Mouse (Mus musculus): ENCODE results near the gene Pcnx3. TPM values are rescaled to one million over a fixed set of nuclear protein-coding genes. Genes with fewer than 3 reads are reported as not detected.

Pcnx3 gene
- polyA plus RNA-seq, 1 experiment from 2014 or later = 16.4 TPM

DNA sequence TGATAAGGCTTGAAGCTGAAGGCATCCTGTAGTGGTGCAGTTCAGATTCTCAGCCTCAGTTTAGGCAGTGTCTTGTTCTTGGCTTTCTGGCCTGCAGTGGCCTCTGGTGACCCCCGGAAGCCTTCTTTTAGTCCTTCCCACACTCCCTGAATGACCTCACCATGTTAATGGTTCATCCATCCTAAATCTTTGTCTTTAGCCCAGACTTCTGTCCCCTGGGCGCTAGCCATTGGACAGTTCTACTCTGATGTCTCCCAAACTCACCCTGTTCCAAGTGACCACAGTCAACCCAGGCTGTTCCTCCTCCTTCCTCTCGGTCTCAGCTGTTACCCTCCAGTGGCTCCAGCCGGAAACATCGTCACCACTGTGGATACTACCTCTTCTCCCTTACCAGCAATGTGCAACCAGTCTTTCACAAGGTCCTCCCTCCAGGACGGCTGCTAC, 39.4 kb downstream of the Pcnx3 start:
- H3K27ac ChIP-seq = peak overlapping the region; percentile 76

DNA sequence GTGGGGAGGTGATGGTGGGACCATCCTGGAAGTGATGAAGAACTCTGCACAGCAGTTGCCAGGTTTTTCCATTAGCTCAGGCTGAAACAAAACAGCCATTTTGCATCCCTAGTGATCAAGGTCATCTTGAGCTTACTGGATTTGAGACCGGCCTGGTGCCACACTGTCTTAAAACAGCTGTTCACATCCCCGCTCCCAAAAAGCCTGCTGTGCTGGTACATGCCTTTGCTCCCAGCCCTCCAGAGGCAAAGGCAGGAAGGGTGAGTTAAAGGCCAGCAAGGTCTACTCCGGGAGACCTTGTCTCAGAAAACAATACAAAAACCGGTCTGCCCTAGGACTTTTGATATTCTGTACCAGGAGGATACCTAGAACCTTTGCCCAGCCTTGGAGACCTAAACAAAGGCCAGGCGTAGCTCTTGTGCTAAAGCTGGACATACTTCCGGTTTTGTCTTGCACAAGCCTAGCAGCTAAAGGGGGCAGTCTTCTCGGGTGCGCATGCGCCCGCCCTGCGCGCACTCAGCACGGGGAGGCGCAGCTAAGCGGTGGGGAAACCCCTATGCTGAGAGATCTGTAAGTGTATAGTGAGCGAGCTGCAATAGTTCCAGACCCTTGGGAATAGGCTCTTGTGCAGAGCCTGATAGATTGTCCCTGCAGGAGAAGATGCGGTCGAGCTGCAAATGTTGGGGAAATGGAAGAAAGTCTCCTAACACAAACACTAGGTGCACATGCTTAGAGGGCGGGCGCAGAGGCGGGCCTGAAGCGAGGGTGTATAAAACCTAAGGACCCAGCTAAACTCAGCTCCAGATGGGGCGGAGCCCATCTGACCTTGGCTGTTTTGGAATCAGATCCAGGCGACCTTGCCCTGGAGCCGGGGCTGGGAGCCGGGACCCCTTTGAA, 40.1 kb downstream of the Pcnx3 start:
- Histone ChIP-seq H3K4me3 (ENCODE audit: inconsistent target) (peak overlapping the region; percentile 19; the same call in 1 of the 2 replicates), H3K36me3 (ENCODE audit: inconsistent target) (peaks cover 70% of the 10 kb centered on the region), H3K79me2 (ENCODE audit: inconsistent target) (peaks cover 9% of the 10 kb centered on the region; the same call in 1 of the 2 replicates), H3K27ac (peak overlapping the region; percentile 76)
- WGBS (ENCODE audit: missing documents) = 11% methylated on average over 26 of the region's 26 CpGs

More for the DNA sequence above, 39.4 kb downstream of the Pcnx3 start:
- Histone ChIP-seq H3K36me3 (ENCODE audit: inconsistent target) (peaks cover 63% of the 10 kb centered on the region), H3K4me3 (ENCODE audit: inconsistent target) (peak overlapping the region; percentile 19; the same call in 1 of the 2 replicates), H3K79me2 (ENCODE audit: inconsistent target) (peaks cover 9% of the 10 kb centered on the region; the same call in 1 of the 2 replicates)
- WGBS (ENCODE audit: missing documents) = 30% methylated on average over 6 of the region's 6 CpGs

DNA sequence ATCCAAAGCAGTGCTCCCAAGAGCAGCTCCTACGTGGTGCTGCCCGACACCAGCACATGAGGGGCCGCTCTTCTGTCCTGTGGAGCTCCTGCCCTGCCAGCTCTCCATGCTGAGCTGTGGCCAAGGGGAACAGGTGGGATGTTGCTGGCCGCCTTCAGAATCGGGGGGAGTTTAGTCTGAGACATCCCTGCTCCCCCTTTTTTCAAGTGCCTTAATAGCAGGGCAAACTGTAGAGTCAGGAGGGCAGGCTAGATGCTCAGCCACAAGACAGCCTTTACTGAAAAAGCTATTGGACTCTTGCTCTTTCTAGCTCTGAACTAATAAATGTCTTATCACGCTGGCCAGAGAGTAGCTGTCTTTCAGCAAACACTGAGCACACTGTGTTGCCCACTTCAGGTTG, 40.9 kb downstream of the Pcnx3 start:
- Histone ChIP-seq H3K79me2 (ENCODE audit: inconsistent target) (peaks cover 15% of the 10 kb centered on the region; the same call in 1 of the 2 replicates), H3K4me3 (ENCODE audit: inconsistent target) (no peak overlapping the region), H3K36me3 (ENCODE audit: inconsistent target) (peaks cover 66% of the 10 kb centered on the region), H3K27ac (no peak overlapping the region)
- 94% methylated on average over 6 of the region's 6 CpGs for WGBS (ENCODE audit: missing documents)

DNA sequence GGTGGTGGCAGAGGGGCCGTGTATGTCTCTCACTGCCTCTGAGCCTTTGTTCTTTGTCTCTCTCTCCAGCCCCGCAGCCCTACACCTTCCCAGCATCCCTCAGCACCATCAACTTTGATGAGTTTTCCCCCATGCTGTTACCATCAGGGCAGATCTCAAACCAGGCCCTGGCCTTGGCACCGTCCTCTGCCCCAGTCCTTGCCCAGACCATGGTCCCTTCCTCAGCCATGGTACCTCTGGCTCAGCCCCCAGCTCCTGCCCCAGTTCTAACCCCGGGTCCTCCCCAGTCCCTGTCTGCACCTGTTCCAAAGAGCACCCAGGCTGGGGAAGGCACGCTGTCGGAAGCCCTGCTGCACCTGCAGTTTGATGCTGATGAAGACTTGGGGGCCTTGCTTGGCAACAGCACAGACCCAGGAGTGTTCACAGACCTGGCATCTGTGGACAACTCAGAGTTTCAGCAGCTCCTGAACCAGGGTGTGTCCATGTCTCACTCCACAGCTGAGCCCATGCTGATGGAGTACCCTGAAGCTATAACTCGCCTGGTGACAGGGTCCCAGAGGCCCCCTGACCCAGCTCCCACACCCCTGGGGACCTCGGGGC, 41.9 kb downstream of the Pcnx3 start:
- WGBS (ENCODE audit: missing documents) = 98% methylated on average over 8 of the region's 8 CpGs
- H3K36me3 ChIP-seq (ENCODE audit: inconsistent target) = peaks cover 66% of the 10 kb centered on the region

DNA sequence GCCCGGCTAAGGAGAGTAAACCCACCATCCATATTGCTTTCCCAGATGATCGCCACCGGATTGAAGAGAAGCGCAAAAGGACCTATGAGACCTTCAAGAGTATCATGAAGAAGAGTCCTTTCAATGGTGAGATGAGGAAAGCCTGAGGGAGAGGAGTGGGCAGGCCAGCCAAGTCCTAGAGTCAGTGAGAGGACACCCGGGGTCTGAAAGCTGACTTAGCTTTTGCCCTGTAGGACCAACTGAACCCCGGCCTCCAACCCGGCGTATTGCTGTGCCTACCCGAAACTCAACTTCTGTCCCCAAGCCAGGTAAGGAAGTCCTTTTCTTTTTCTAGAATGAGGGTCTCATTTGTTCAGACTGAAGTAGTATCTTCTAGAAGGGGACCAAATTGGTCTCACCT, 43.4 kb downstream of the Pcnx3 start:
- H3K36me3 ChIP-seq (ENCODE audit: inconsistent target) = peaks cover 70% of the 10 kb centered on the region
- H3K27ac ChIP-seq = no peak overlapping the region
- 96% methylated on average over 9 of the region's 9 CpGs for WGBS (ENCODE audit: missing documents)
- H3K4me3 ChIP-seq (ENCODE audit: inconsistent target) = no peak overlapping the region
- peaks cover 35% of the 10 kb centered on the region; the same call in 1 of the 2 replicates for H3K79me2 ChIP-seq (ENCODE audit: inconsistent target)

More for the DNA sequence above, 41.9 kb downstream of the Pcnx3 start:
- Histone ChIP-seq H3K27ac (no peak overlapping the region), H3K4me3 (ENCODE audit: inconsistent target) (no peak overlapping the region), H3K79me2 (ENCODE audit: inconsistent target) (peaks cover 20% of the 10 kb centered on the region; the same call in 1 of the 2 replicates)

DNA sequence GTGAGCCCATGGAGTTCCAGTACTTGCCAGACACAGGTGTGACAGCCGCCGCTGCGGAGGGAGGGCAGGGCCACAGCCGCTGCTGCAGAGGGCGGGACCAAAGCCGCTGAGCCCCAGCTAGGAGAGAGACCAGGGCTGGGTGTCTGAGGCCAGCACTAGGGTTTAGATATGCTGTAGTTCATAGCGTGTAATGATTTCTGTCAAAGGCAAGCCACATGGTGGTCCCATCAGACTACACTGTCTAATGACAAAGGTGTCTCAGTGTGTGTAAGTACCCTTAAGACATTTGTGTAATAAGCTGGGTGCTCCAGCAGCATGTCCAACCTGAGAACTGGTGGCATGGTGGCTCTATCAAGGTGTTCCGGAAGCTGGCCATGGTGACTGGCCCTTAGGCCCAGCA, 47.1 kb downstream of the Pcnx3 start:
- H3K4me3 ChIP-seq (ENCODE audit: inconsistent target) = no peak overlapping the region
- H3K27ac ChIP-seq = no peak overlapping the region
- 95% methylated on average over 8 of the region's 8 CpGs for WGBS (ENCODE audit: missing documents)
- H3K79me2 ChIP-seq (ENCODE audit: inconsistent target) = peaks cover 61% of the 10 kb centered on the region
- peaks cover 77% of the 10 kb centered on the region for H3K36me3 ChIP-seq (ENCODE audit: inconsistent target)

DNA sequence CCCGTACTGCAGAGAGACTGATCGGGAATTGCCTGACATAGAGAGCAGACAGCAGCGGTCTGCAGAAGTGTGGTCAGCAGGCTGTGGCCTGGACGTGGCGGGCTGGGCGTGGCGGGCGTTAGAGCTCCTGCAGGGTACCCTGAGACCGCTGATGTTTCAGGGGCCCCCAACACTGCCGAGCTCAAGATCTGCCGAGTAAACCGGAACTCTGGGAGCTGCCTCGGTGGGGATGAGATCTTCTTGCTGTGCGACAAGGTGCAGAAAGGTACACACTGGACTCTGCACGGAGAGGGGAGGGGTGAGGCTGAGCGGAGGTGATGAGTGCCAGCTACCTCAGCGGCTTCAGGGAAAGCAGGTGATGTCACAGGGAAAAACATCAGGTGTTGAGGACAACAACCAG, 47.7 kb downstream of the Pcnx3 start:
- peaks cover 61% of the 10 kb centered on the region for H3K79me2 ChIP-seq (ENCODE audit: inconsistent target)
- no peak overlapping the region for H3K27ac ChIP-seq
- WGBS (ENCODE audit: missing documents) = 96% methylated on average over 17 of the region's 17 CpGs
- peaks cover 71% of the 10 kb centered on the region for H3K36me3 ChIP-seq (ENCODE audit: inconsistent target)
- no peak overlapping the region for H3K4me3 ChIP-seq (ENCODE audit: inconsistent target)

DNA sequence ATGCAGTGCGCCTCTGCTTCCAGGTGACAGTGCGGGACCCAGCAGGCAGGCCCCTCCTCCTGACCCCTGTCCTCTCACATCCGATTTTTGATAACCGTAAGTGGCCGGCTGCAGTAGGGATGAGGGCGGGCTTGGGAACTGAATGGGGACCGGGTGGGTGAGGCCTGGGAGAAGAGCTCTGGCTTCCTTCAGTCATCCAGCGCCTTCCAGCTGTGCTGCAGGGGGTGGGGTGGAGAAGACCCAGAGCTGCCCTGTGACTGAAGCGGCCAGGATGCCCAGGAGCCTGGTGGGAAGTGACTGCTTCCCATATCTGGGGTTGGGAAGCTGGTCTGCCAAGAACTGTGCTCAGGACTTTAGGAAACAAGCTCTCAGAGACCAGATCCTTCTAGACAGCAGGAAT, 48.4 kb downstream of the Pcnx3 start:
- Histone ChIP-seq H3K79me2 (ENCODE audit: inconsistent target) (peaks cover 59% of the 10 kb centered on the region), H3K4me3 (ENCODE audit: inconsistent target) (no peak overlapping the region), H3K36me3 (ENCODE audit: inconsistent target) (peaks cover 64% of the 10 kb centered on the region), H3K27ac (no peak overlapping the region)
- 96% methylated on average over 6 of the region's 9 CpGs for WGBS (ENCODE audit: missing documents)

DNA sequence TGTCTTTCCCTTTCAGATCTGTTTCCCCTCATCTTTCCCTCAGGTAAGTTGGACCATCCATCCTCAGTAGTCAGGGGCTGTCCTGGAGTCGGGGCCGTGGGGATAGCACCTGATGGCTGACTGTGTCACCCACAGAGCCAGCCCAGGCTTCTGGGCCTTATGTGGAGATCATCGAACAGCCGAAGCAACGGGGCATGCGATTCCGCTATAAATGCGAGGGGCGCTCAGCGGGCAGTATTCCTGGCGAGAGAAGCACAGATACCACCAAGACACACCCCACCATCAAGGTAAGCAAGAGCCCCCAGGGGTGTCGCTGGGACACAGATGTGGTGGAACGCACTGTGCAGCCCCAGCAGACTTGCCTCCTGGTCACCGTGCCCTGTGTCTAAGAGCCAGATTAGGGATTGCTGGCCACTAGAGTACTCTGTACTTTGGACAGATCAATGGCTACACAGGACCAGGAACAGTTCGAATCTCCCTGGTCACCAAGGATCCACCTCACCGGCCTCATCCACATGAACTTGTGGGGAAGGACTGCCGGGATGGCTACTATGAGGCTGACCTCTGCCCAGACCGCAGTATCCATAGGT, 50.2 kb downstream of the Pcnx3 start:
- Histone ChIP-seq H3K4me3 (ENCODE audit: inconsistent target) (peak overlapping the region; percentile 82), H3K79me2 (ENCODE audit: inconsistent target) (peaks cover 52% of the 10 kb centered on the region), H3K27ac (peak overlapping the region; percentile 62), H3K36me3 (ENCODE audit: inconsistent target) (peaks cover 47% of the 10 kb centered on the region)
- WGBS (ENCODE audit: missing documents) = 96% methylated on average over 18 of the region's 18 CpGs

DNA sequence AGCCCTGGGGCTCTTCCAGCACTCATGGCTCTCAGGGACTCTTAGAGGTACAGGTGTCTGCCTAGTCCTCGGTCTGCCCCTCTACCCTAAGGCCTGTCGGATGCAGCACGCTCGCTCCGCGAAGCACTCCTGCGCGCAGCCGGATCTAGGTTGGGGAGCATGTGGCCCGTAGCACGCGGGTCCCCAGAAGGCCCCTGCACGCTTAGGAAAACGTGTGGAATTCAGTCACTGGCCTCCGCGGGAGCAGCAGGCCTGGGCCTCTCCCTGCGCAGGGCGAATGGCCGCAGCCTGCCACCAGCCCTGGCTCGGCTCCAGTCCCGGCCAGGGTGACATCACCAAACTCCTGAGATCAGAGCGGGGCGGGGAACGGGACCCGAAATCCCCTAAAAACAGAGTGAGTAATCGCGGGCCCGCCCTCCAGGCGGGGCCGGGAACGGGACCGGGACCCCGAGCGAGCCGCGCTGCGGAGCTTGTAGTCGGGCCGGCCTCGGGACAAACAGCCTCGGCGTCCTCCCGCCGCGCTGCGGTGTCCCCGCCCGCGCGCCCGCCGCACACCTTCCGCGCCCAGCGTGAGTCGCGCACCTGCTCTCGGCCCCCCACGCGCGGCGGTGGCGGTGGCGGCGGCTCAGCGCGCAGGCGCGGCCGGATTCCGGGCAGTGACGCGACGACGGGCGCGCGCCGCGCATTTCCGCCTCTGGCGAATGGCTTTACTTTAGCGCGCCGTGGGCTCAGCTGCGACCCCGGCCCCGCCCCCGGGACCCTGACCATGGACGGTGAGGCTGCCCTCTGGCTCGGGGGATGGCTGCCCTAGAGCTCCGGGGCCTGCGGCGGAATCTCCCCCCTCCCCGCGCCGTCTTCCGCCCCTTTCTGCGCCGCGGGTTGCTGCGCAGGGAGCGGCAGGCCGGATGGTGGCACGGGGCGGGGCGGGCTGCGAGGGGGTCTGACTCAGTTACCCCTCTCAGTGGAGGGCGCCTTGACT, 51.4 kb downstream of the Pcnx3 start, which contains the start of gene Rela:
Gene Rela (plus strand): TSS at position 415 of the 979 bp plus-strand sequence.
- peak within 1 kb of the TSS; percentile 82 for H3K4me3 ChIP-seq (ENCODE audit: inconsistent target)
- peaks cover 41% of the 10 kb centered on the region for H3K79me2 ChIP-seq (ENCODE audit: inconsistent target)
- under 1% methylated on average over 68 of the region's 109 CpGs for WGBS (ENCODE audit: missing documents)
- H3K36me3 ChIP-seq (ENCODE audit: inconsistent target) = peaks cover 37% of the 10 kb centered on the region
- peak within 1 kb of the TSS; percentile 90 for H3K27ac ChIP-seq

DNA sequence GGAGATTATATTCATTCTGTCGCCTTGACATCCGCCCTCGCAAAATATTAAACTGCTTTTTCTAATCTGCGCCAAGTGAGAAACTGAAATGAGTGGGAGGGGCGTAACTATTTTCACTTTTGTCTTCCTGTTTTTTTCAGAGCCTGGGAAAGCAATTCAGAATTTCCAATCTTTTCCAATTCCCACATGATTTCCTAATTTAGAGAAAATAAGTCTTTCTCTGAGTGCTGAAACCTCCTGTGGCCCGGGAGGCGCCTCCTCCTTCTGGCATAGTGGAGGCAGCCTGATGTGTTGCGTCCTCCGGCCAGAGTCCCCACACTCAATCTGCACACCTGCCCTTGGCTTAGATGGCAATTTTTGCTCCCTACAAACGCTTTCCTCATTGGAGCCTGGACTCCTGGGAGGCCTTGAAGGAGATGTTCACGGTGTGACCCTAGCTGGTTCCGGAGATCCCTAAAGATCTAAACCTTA, 52.1 kb downstream of the Pcnx3 start:
- WGBS (ENCODE audit: missing documents) = 16% methylated on average over 12 of the region's 12 CpGs
- H3K4me3 ChIP-seq (ENCODE audit: inconsistent target) = peak overlapping the region; percentile 40
- H3K36me3 ChIP-seq (ENCODE audit: inconsistent target) = peaks cover 30% of the 10 kb centered on the region
- peaks cover 38% of the 10 kb centered on the region for H3K79me2 ChIP-seq (ENCODE audit: inconsistent target)
- H3K27ac ChIP-seq = peak overlapping the region; percentile 90

DNA sequence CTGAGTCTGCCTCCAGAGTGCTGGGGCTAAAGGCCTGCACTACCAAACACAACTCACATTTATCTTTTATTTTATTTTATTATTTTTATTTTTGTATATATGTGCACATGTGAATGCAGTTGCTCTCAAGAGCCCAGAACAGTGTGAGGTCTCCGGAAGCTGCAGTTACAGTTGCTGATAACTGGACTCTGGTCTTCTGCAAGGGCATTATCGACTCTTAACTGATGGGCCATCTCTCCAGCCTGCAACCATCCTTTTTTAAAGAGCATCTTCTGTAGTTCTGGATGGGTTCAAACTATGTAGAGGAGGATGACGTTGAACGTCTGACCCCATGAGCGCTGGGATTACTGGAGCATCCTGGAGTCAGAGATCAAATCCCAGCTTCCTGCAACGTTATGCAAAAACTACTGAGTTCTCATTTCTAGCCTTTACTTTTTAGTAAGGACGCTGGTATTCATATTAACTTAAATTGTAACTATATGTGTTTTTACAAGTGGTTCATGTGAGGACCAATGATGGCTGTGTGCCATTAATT, 52.6 kb downstream of the Pcnx3 start:
- Histone ChIP-seq H3K79me2 (ENCODE audit: inconsistent target) (peaks cover 33% of the 10 kb centered on the region), H3K4me3 (ENCODE audit: inconsistent target) (peak overlapping the region; percentile 40; the same call in 1 of the 2 replicates), H3K27ac (peak overlapping the region; percentile 90), H3K36me3 (ENCODE audit: inconsistent target) (peaks cover 26% of the 10 kb centered on the region)
- 54% methylated on average over 7 of the region's 7 CpGs for WGBS (ENCODE audit: missing documents)

DNA sequence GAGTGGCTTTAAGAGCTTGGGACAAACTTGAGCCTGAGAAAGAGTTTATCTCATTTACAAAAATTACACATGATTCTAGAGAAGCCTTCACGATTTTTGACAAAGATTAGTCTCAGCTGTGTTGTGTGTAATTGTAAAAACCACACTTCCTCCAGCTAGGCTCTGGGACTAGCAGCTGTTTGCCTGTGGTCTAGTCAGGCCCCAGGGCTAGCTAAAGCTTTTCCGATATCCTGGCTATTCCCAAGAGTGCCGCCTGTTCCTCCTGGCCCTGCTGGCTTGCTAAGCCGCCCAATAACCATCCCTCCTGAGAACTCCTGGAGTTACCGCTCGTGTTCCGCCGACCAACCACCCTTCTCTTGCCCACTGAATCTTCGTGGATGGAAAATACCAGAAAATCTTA, 56.6 kb downstream of the Pcnx3 start:
- H3K27ac ChIP-seq = no peak overlapping the region
- H3K79me2 ChIP-seq (ENCODE audit: inconsistent target) = no peaks in the 10 kb centered on the region
- H3K4me3 ChIP-seq (ENCODE audit: inconsistent target) = no peak overlapping the region
- WGBS (ENCODE audit: missing documents) = 87% methylated on average over 9 of the region's 9 CpGs
- no peaks in the 10 kb centered on the region for H3K36me3 ChIP-seq (ENCODE audit: inconsistent target)
